Mouse (Mus musculus): ENCODE measurements around the gene Hfm1.

The Hfm1 gene

GRCm38 (mm10) chr5:106925488-106926368, at the start of gene Hfm1:
Gene Hfm1 (minus strand): TSS chr5:106926321.
- DNase-seq, result peak; percentile 37

DNA sequence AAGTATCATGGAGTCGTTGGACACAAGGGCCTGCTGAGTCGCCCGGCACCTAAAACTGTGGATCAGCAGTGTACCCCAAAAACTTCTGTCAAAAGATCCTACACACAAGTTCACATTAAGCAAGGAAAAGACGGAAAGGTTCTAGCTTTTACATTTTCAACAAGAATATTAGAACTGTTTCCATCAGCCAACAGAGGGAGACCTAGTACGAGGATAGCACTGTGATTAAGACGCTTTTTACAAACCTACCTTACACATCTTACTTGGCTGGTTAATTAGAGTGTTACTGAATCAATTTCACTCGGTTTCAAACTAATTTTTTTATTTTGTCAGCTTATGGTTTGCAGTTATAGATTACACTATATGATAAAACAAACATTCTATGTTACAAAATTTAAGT, 47.8 kb upstream of the Hfm1 start:
- no peak for DNase-seq

GRCm38 (mm10) chr5:106967578-106967977, 41.5 kb upstream of the Hfm1 start:
- DNase-seq, result no peak

DNA sequence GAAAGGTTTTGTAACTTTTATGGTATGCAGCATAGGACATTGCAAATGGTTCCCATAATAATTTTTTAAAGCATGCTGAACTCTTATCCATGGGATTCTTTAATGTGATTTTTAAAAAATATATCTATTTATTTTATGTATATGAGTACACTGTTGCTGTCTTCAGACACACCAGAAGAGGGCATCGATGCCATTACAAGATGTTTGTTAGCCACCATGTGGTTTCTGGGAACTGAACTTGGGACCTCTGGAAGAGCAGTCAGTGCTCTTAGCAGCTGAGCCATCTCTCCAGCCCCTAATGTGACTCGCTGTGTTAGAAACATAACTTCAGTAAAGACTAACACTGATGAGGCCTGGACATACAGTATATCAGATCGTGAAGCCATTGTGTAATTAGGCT, 40.3 kb upstream of the Hfm1 start:
- DNase-seq, result no peak

DNA sequence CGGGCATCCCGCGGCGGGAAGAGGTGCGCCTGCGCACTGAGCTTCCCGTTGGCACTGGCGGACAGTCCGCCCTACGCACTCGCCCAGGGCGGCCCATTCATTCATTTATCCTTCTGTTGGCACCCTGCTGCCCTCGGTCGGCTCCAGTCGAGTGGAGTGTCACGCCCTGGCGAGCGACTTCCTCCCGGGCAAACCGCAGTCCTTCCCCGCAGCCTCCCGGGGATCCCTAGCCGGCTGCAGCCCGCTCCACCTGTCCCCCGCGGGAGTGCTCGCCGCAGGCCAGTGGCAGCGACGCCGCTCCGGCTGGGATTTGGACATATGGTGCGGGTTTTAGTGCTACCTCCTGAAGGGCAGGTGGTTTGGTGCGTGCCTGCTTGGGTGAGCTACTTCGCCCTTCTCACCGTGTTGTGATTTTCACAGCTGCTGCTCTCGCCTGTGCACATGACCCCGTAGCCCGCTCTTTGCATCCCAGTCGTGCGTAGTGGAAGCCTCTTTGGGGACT, 38.4 kb upstream of the Hfm1 start:
- no peak for DNase-seq

- DNase-seq, result peak; percentile 87
These were observed 37.7 kb upstream of the Hfm1 start, which contains the start of gene Cdc7 for GRCm38 (mm10) chr5:106963584-106964512. Gene Cdc7 (plus strand): TSS chr5:106964322.

DNA sequence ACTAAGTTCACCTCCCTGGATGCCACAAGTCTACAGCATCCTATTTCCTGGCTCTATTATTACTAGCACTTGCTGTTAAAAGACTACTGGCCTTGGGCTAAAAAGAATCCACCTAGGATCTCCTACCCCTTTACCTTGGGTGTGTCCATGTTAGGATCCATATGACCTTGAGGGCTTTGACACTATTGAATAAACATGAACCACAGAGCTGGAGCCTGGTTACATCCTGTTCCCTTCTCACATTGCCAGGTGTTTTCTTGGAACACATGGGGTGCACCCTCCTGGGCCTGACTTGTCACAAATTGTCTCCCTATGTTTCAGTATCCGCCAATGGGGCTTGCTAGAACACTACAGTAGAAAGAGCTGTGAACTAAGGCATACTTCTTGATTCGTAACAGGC, 34.3 kb upstream of the Hfm1 start:
- DNase-seq, result no peak

- DNase-seq, result no peak
These were observed 32.9 kb upstream of the Hfm1 start for GRCm38 (mm10) chr5:106959031-106959430.

GRCm38 (mm10) chr5:106956467-106956866, 30.3 kb upstream of the Hfm1 start:
- DNase-seq, result no peak

DNA sequence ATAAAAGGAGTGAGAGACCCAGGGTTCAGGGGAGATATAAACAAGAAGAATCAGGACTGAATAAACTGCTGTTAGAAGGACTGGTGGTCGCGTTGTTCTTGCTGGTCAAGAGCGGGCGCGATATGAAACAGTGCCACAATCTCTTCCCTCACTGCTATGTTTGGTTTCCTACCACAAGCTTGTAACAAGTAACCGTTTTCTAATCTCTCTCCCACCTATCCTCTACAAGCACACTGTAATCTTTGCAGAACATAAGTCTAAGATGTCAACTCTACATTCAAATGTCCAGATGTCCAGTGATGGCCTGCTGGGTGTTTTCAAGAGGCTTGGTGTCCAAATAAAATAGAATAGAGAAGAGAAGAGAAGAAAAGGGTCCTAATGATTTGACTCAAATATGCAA, 22.6 kb upstream of the Hfm1 start:
- no peak for DNase-seq

DNA sequence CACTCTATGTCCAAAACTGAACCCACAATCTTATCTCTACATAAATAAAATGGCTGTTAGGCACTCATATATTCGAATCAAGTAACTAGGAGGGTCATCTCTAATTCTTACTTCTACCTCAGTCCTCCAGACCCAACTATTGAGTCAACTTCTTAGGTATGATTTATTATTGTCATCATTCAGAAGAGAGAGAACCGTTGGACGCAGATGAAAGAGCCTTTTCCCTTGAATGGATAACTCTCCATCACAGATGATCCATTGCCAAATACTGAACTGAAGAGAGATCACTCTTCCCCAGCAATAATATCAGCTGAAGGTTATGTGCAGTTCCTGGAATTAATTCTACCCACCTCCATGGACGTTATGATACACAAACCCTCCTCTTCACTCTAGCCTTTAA, 20.2 kb upstream of the Hfm1 start:
- DNase-seq, result no peak

DNA sequence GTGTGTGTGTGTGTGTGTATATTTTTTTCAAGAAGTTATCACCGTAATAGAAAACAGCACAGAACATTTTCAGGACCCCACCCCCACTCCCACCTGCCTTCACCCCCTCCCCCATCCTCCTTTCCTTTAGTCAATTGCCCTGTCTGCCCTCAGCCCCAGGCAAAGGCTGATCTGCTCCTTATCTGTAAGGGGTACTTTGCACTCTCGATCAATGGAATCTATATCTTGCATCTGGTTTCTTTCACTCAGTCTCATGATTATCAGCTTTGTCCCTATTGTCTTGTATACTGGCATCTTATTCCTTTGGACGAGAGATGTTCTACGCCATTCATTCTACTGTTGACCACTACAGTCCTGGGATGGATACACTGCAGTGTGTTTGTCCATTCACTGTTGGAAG, 1.9 kb upstream of the Hfm1 start:
- DNase-seq, result no peak

GRCm38 (mm10) chr5:106926369-106926686, 207 bp upstream of the Hfm1 start:
- no peak for DNase-seq

DNA sequence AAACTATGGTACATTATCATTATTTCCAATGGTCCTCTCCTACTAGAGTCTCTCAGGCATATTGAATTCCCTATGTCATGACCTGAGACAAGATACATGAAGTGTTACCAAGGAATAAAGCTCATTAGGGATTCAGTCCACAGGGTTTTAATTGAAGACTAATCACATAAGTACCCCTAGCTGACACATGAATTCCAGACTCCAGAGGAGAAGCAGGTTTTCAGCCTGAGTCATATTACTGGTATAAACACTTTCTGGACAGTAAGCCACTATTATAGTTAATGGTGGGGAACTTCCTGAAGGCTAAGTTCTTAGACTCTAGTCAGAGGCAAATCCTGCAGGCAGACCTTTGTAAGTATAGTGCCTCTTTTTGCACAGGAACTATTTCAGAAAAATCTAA, 6.8 kb downstream of the Hfm1 start:
- DNase-seq, result no peak

- DNase-seq, result no peak
These were observed 29.2 kb downstream of the Hfm1 start for GRCm38 (mm10) chr5:106896879-106897278.

DNA sequence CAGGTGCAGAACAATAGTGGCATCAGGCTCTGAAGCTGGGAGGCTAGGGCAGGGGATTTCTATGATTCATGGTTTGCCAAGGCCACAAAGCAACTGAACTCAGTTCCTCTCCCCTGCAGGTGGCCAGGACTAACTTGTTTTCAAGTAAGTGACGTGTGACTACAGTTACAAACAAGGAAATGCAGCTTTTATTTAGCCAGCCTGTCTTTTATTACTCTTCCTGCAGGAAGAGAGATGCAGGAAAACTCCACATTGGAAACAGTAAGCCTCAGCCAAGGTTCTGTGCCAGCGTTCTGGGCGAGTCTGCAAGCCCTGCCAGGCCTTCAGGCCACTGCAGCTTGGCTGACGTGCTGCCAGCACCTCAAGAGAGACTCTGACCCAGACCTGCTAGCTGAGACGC, 34.3 kb downstream of the Hfm1 start:
- peak; percentile 15 for DNase-seq

- DNase-seq, result no peak
These were observed 38.6 kb downstream of the Hfm1 start for GRCm38 (mm10) chr5:106887303-106888071.

GRCm38 (mm10) chr5:106885517-106885916, 40.6 kb downstream of the Hfm1 start:
- DNase-seq, result no peak

- no peak for DNase-seq
These were observed 49.7 kb downstream of the Hfm1 start for GRCm38 (mm10) chr5:106876438-106876837.

DNA sequence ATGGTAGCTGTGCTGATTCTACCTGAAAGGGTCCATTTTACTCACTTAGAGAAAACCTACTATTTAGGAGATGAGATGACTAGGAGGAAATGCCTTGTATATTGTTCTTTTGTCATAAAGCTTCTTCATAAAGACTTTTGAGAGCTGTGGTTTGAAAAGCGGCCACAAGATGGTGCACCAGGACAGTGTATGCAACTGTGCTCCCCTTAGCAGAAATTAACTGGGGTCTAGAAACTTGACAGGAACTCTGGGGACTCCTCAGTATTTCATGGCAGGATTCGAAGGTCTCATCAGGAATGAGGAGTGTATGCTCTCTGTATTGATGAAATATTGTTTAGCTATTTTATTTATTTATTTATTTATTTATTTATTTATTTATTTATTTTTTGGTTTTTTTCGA, 65.7 kb downstream of the Hfm1 start:
- DNase-seq, result peak; percentile 12

GRCm38 (mm10) chr5:106853284-106853683, 72.8 kb downstream of the Hfm1 start:
- DNase-seq, result no peak

- no peak for DNase-seq
These were observed 79.1 kb downstream of the Hfm1 start for GRCm38 (mm10) chr5:106847045-106847444.

- no peak for DNase-seq
These were observed 82.2 kb downstream of the Hfm1 start for GRCm38 (mm10) chr5:106843906-106844305.
